ENCODE assay signal across 14 mouse cellular contexts in the genomic region with DNA sequence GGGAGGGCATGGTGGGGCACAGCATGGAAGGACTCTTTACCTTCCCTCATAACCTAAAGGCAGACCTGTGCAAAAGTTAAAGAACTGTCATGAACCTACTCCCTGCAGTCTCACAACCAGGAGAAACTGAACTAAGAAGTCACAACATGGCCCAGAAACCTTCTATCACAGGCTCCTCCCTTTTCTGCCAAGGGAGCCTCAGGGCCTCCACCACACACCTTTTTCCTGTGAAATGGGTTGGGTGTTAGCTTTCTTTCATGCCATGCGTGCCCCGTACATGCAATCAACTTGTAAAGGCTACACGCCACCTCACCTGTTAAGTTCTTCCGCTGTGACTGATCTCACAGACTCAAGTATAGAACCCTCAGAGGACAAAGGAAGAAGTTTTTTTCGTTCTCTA. TPM values are rescaled to one million over a fixed set of nuclear protein-coding genes. Genes with fewer than 3 reads are reported as not detected.
DNase-seq lines count a peak whose midpoint lies in the region; ATAC-seq and TF ChIP-seq lines count a peak whose summit lies in the region.
"Had no signal": no experiment of that assay in that cellular context is flagged by ENCODE, and none has a peak within 500 bp of the region (broad histone marks: within the 10 kb centered on the region; RNA-seq: fewer than 3 reads in every experiment).

No protein-coding gene starts in this region.

- H3K27me3 ChIP-seq in kidney, embryonic 15.5 days, result no peaks in the 10 kb centered on the region
- no peaks in the 10 kb centered on the region for H3K27me3 ChIP-seq in CH12.LX (replicated peaks)
- no peaks in the 10 kb centered on the region for H3K27me3 ChIP-seq in liver, embryonic 16.5 days (ENCODE audit: control insufficient read depth, insufficient read depth, low read depth, low read length)
- H3K27me3 ChIP-seq in forebrain, embryonic 10.5 days (ENCODE audit: poor library complexity, severe bottlenecking), result no peaks in the 10 kb centered on the region
- H3K27me3 ChIP-seq: hindbrain, embryonic 13.5 days; limb, embryonic 13.5 days had no signal

- H3K36me3 ChIP-seq in kidney, embryonic 15.5 days, result no peaks in the 10 kb centered on the region
- peaks cover 23 to 62% of the 10 kb centered on the region in 2 experiments for H3K36me3 ChIP-seq in CH12.LX (replicated peaks in 1 of 2; ENCODE audit: control insufficient read depth in 1 of 2, insufficient read depth in 1 of 2, low read length in 1 of 2)
- no peaks in the 10 kb centered on the region; the same call in 1 of the 2 replicates for H3K36me3 ChIP-seq in liver, embryonic 16.5 days (ENCODE audit: control insufficient read depth, insufficient read depth)
- H3K36me3 ChIP-seq in forebrain, embryonic 10.5 days (replicated peaks), result peaks cover 13% of the 10 kb centered on the region
- H3K36me3 ChIP-seq: hindbrain, embryonic 13.5 days had no signal

- H3K79me2 ChIP-seq in CH12.LX (replicated peaks; ENCODE audit: control insufficient read depth, extremely low read depth, insufficient read depth, poor library complexity, severe bottlenecking), result peaks cover 94% of the 10 kb centered on the region

- no peak for TF ChIP-seq CTCF in CH12.LX (conservative IDR thresholded peaks at IDR 0.05 in 1 of 2, IDR thresholded peaks at IDR 0.05 in 1 of 2; ENCODE audit: low read depth in 2 of 2, low read length in 2 of 2)

- no peak overlapping the region for H3K4me3 ChIP-seq in kidney, embryonic 15.5 days (replicated peaks)
- no peak overlapping the region for H3K4me3 ChIP-seq in CH12.LX (replicated peaks in 1 of 3; ENCODE audit: low read depth in 2 of 3, low read length in 2 of 3, poor library complexity in 1 of 3)
- no peak overlapping the region for H3K4me3 ChIP-seq in liver, embryonic 16.5 days (ENCODE audit: low read depth, low read length)
- no peak overlapping the region for H3K4me3 ChIP-seq in forebrain, embryonic 10.5 days
- H3K4me3 ChIP-seq: hindbrain, embryonic 13.5 days; limb, embryonic 13.5 days; midbrain, embryonic 10.5 days had no signal

- peak overlapping the region; percentile 48; the same call in 1 of the 2 replicates for H3K27ac ChIP-seq in kidney, embryonic 15.5 days
- H3K27ac ChIP-seq in CH12.LX (ENCODE audit: insufficient read depth, low read depth), result peak overlapping the region; percentile 67; the same call in 1 of the 2 replicates
- H3K27ac ChIP-seq in liver, embryonic 16.5 days (ENCODE audit: low read length), result peak overlapping the region; percentile 67
- no peak overlapping the region for H3K27ac ChIP-seq in forebrain, embryonic 10.5 days
- H3K27ac ChIP-seq: hindbrain, embryonic 13.5 days; limb, embryonic 13.5 days; midbrain, embryonic 10.5 days had no signal

- TF ChIP-seq POLR2A in CH12.LX (IDR thresholded peaks at IDR 0.05; ENCODE audit: low read depth, low read length), result no peak

- H3K9me3 ChIP-seq in kidney, embryonic 15.5 days (replicated peaks), result no peaks in the 10 kb centered on the region
- H3K9me3 ChIP-seq in CH12.LX (replicated peaks; ENCODE audit: low read length), result no peaks in the 10 kb centered on the region
- H3K9me3 ChIP-seq in liver, embryonic 16.5 days (replicated peaks; ENCODE audit: control insufficient read depth, low read length), result no peaks in the 10 kb centered on the region
- H3K9me3 ChIP-seq in forebrain, embryonic 10.5 days, result no peaks in the 10 kb centered on the region
- H3K9me3 ChIP-seq: hindbrain, embryonic 13.5 days; limb, embryonic 13.5 days; midbrain, embryonic 10.5 days had no signal

- 85% methylated on average over 5 of the region's 5 CpGs for WGBS in kidney, embryonic 15.5 days
- WGBS in liver, embryonic 16.5 days (ENCODE audit: insufficient replicate concordance), result 76% methylated on average over 5 of the region's 5 CpGs
- WGBS in forebrain, embryonic 10.5 days, result 89% methylated on average over 5 of the region's 5 CpGs

- no peak for DNase-seq in kidney, postnatal 25 days
- DNase-seq in CH12.LX (ENCODE audit: extremely low read depth), result no peak
- peak; percentile 43 for DNase-seq in c-Kit-negative CD71-positive TER-119-positive erythroid progenitor cells, embryonic 14.5 days (ENCODE audit: low read depth, low spot score)
- no peak for DNase-seq in forebrain, embryonic 10.5 days (ENCODE audit: extremely low spot score, low spot score)
- DNase-seq: cerebellum, adult 18-20 months; kidney, adult 18-20 months had no signal

- no peak overlapping the region for H3K9ac ChIP-seq in kidney, embryonic 15.5 days
- no peak overlapping the region; the same call in 1 of the 2 replicates for H3K9ac ChIP-seq in CH12.LX (ENCODE audit: insufficient read depth, low read depth)
- H3K9ac ChIP-seq in liver, embryonic 16.5 days (ENCODE audit: low read depth, low read length), result peak overlapping the region; percentile 42; the same call in 1 of the 2 replicates
- H3K9ac ChIP-seq: hindbrain, embryonic 13.5 days; limb, embryonic 13.5 days had no signal

- TF ChIP-seq RAD21 in CH12.LX (IDR thresholded peaks at IDR 0.05; ENCODE audit: low read depth, low read length), result no peak

- dilution Hi-C loops in CH12.LX (cut with MboI; ENCODE audit: extremely low pct_ligation_motif_present, extremely low pct_unique_long_range_greater_than_20kb, low sequenced_read_pairs), result no loop called here

- no peak for TF ChIP-seq EP300 in CH12.LX (IDR thresholded peaks at IDR 0.05; ENCODE audit: low read length)

- no peak for ATAC-seq in kidney, embryonic 15.5 days (replicated peaks; ENCODE audit: low FRiP score)
- no peak for ATAC-seq in liver, embryonic 16.5 days (ENCODE audit: low read depth)
- no peak for ATAC-seq in granulocyte monocyte progenitor cell, adult 5-6 weeks (replicated peaks; ENCODE audit: poor library complexity, severe bottlenecking)
- ATAC-seq: lung, postnatal 0 days had no signal

- H3K4me1 ChIP-seq in kidney, embryonic 15.5 days, result peaks cover 43% of the 10 kb centered on the region
- H3K4me1 ChIP-seq in CH12.LX (ENCODE audit: control insufficient read depth in 1 of 2, insufficient read depth in 2 of 2), result peaks cover 33 to 59% of the 10 kb centered on the region in 2 experiments
- H3K4me1 ChIP-seq in liver, embryonic 16.5 days (ENCODE audit: control insufficient read depth, low read depth, low read length), result peaks cover 61% of the 10 kb centered on the region
- H3K4me1 ChIP-seq in forebrain, embryonic 10.5 days, result peaks cover 35% of the 10 kb centered on the region

- in situ Hi-C loops in CH12.LX (cut with MboI; ENCODE audit: low pct_ligation_motif_present, low pct_unique_long_range_greater_than_20kb, low sequenced_read_pairs), result no loop called here

- H3K4me2 ChIP-seq in kidney, embryonic 15.5 days, result no peak overlapping the region
- no peak overlapping the region for H3K4me2 ChIP-seq in CH12.LX (ENCODE audit: insufficient read depth, low read depth, poor library complexity, severe bottlenecking)
- peak overlapping the region; percentile 22 for H3K4me2 ChIP-seq in liver, embryonic 16.5 days (ENCODE audit: low read depth, low read length)
- H3K4me2 ChIP-seq: hindbrain, embryonic 13.5 days; limb, embryonic 13.5 days had no signal

TF ChIP-seq in CH12.LX, 34 proteins besides CTCF, POLR2A, EP300 and RAD21:
- TF ChIP-seq MAX (IDR thresholded peaks at IDR 0.05; ENCODE audit: low read length) (0 out of 2 replicates have a peak, but pooled peaks have one; percentile 27), POLR2AphosphoS2 (IDR thresholded peaks at IDR 0.05; ENCODE audit: low read depth, low read length) (no peak), SMC3 (IDR thresholded peaks at IDR 0.05; ENCODE audit: low read depth, low read length) (no peak), ELF1 (IDR thresholded peaks at IDR 0.05; ENCODE audit: low read depth, low read length) (no peak), HCFC1 (IDR thresholded peaks at IDR 0.05; ENCODE audit: low read depth, low read length) (no peak)

RNA-seq across cellular contexts. Expression of a gene that starts 28.4 kb away (rescaled TPM):
- polyA plus RNA-seq in kidney, embryonic 15.5 days (2015; fragmentation: Nextera tagmentation; extraction: Ambion mirVana), result 99.5 and 106 TPM in 2 replicates
- total RNA-seq in CH12.LX (2012; rRNA removed), result 47.7 and 80.3 TPM in 2 replicates
- total RNA-seq in CH12.LX (2014; rRNA removed), result 13.7 and 21.3 TPM in 2 replicates
- 33.2 and 34.5 TPM in 2 replicates for polyA plus RNA-seq in CH12.LX (2012; ENCODE audit: insufficient read length, low read depth)
- 213 and 241 TPM in 2 replicates for polyA plus RNA-seq in liver, embryonic 16.5 days (2015; fragmentation: Nextera tagmentation; extraction: Ambion mirVana)
- 98.5 and 104 TPM in 2 replicates for polyA plus RNA-seq in forebrain, embryonic 10.5 days (2016; fragmentation: Nextera tagmentation; extraction: Ambion mirVana)
- 13.2 and 27.8 TPM in 2 replicates for total RNA-seq in granulocyte monocyte progenitor cell, adult 5-6 weeks (2014; fragmentation: Nextera tagmentation)
- 10.3 and 25.2 TPM in 2 replicates for total RNA-seq in granulocyte monocyte progenitor cell, adult 5-6 weeks (2017)

RNA-seq across cellular contexts. Expression of a gene that starts 44.7 kb away (rescaled TPM):
- polyA plus RNA-seq in kidney, embryonic 15.5 days (2015; fragmentation: Nextera tagmentation; extraction: Ambion mirVana), result 88.5 and 98.2 TPM in 2 replicates
- total RNA-seq in CH12.LX (2012; rRNA removed) (66.1 and 70.9 TPM in 2 replicates), CH12.LX (2014; rRNA removed) (98.0 and 105 TPM in 2 replicates)
- 123 and 127 TPM in 2 replicates for polyA plus RNA-seq in CH12.LX (2012; ENCODE audit: insufficient read length, low read depth)
- polyA plus RNA-seq in liver, embryonic 16.5 days (2015; fragmentation: Nextera tagmentation; extraction: Ambion mirVana), result 57.7 and 58.9 TPM in 2 replicates
- 162 and 163 TPM in 2 replicates for polyA plus RNA-seq in forebrain, embryonic 10.5 days (2016; fragmentation: Nextera tagmentation; extraction: Ambion mirVana)
- total RNA-seq in granulocyte monocyte progenitor cell, adult 5-6 weeks (2014; fragmentation: Nextera tagmentation), result 51.4 and 56.0 TPM in 2 replicates
- total RNA-seq in granulocyte monocyte progenitor cell, adult 5-6 weeks (2017), result 96.9 and 105 TPM in 2 replicates

RNA-seq across cellular contexts. Expression of a gene that starts 49.1 kb away (rescaled TPM):
- polyA plus RNA-seq in kidney, embryonic 15.5 days (2015; fragmentation: Nextera tagmentation; extraction: Ambion mirVana), result 16.4 and 20.9 TPM in 2 replicates
- total RNA-seq in CH12.LX (2012; rRNA removed) (not detected in 2 replicates), CH12.LX (2014; rRNA removed) (not detected in 2 replicates)
- not detected in 2 replicates for polyA plus RNA-seq in CH12.LX (2012; ENCODE audit: insufficient read length, low read depth)
- 0.95 and 1.4 TPM in 2 replicates for polyA plus RNA-seq in liver, embryonic 16.5 days (2015; fragmentation: Nextera tagmentation; extraction: Ambion mirVana)
- 3.0 and 4.2 TPM in 2 replicates for polyA plus RNA-seq in forebrain, embryonic 10.5 days (2016; fragmentation: Nextera tagmentation; extraction: Ambion mirVana)
- total RNA-seq in granulocyte monocyte progenitor cell, adult 5-6 weeks (2014; fragmentation: Nextera tagmentation), result 6.8 and 13.0 TPM in 2 replicates
- 6.0 TPM in 1 of 2 replicates, not detected in the other for total RNA-seq in granulocyte monocyte progenitor cell, adult 5-6 weeks (2017)
- total RNA-seq: neutrophil, adult 5-6 weeks had no signal
